Mouse (Mus musculus) ES-CJ7 (cell line): ENCODE measurements around the gene Scp2.
"Not testable (repeated sequence)": the region's sequence is repeated elsewhere in the genome, so short reads cannot be mapped to it uniquely, and the experiment has no call there.

Experiments
- DNase-seq: peaks from one replicate; pipeline ENCODE4 v3.0.0; 2011; ENCODE audit warnings: low read depth, low spot score

The Scp2 gene

GRCm38 (mm10) chr4:108144880-108145279 lies at the start of gene Scp2:
Gene Scp2 (minus strand): TSS chr4:108144998.
- DNase-seq: no peak

DNA sequence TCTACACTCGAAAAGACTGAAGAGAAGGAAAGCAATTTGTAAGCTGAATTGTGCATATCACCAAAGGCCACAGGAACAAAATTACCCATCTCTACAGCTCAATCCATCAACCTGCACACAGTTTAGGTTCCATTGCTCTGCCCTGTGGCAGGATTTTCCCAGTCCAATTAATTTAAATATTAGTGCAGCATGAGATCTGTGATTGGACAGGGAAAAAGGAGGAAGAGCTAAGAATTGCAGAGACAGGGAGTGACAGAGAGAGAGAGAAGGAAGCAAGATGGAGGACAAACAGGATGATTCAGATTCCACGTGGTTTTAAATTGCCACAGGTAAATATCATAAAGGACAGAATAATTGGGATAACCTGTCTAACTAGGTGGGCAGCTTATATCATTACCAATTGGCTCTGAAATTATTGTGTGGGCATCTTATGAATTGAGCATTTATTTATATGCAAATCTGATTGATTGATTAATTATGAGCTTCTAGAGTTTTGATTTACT lies 48.1 kb upstream of the Scp2 start:
- peak; percentile 29 for DNase-seq

GRCm38 (mm10) chr4:108182278-108182677 lies 37.5 kb upstream of the Scp2 start:
- DNase-seq: peak; percentile 99

GRCm38 (mm10) chr4:108168056-108168455 lies 23.3 kb upstream of the Scp2 start:
- DNase-seq: no peak

GRCm38 (mm10) chr4:108166874-108167273 lies 22.1 kb upstream of the Scp2 start:
- no peak for DNase-seq

GRCm38 (mm10) chr4:108165152-108165895 lies 20.5 kb upstream of the Scp2 start, which contains the start of gene Echdc2:
Gene Echdc2 (plus strand): TSS chr4:108165437.
- DNase-seq: peak; percentile 48

DNA sequence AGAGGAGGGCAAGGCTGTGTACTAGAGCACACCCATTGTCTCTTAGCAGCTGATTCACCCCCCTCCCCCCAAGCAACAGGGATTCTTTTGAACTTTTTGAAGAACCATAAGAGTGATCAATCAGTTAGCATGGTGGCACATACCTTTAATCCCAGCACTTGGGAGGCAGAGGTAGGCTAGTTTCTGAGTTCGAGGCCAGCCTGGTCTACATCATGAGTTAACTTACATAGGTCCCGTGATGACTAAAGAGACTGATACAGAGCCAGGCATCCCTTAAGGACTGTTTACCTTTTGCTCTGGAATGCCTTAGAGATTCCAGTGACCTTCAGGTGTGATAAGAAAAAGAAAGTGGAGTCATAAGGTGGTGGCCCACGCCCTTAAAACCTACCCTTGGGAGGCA lies 18.5 kb upstream of the Scp2 start:
- peak; percentile 73 for DNase-seq

GRCm38 (mm10) chr4:108161936-108162335 lies 17.1 kb upstream of the Scp2 start:
- DNase-seq: no peak

GRCm38 (mm10) chr4:108155141-108155540 lies 10.3 kb upstream of the Scp2 start:
- peak; percentile 28 for DNase-seq

GRCm38 (mm10) chr4:108145554-108145953 lies 756 bp upstream of the Scp2 start:
- DNase-seq: peak; percentile 69

GRCm38 (mm10) chr4:108143778-108144177 lies 1.0 kb downstream of the Scp2 start:
- DNase-seq: no peak

DNA sequence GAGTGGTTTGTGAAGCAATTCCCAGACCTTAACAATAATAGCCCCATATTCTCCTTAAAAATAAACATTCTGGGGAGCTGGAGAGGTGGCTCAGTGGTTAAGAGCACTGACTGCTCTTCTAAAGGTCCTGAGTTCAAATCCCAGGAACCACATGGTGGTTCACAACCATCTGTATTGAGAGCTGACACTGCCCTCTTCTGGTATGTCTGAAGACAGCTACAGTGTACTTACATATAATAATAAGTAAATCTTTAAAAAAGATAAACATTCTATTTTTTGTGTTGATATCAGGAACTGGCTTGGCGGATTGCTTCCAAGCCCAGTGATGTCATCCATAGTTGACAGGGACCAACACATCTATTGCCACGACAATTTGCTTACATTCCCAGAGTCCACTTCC lies 1.6 kb downstream of the Scp2 start:
- not testable (repeated sequence) for DNase-seq

GRCm38 (mm10) chr4:108136938-108137337 lies 7.9 kb downstream of the Scp2 start:
- DNase-seq: no peak

GRCm38 (mm10) chr4:108130452-108130851 lies 14.3 kb downstream of the Scp2 start:
- no peak for DNase-seq

DNA sequence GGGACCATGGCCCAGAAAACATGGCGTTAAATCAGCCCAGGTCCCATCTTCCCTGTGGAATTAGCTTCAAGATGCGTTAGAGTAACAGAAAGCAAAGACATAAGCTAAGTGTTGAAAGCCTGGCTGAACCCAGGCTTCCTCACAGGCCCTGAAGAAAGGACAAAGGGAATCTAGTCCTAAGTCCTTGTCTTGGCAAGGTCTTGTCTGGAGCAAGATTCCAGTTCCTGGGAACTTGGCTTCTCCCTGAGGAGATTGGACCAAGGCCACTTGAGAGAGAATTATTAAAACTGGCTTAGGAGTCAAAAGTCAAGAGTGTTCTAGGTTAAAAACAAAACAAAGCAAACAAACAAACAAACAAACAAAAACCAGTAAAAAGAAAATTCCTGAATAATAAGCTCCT lies 16.5 kb downstream of the Scp2 start:
- DNase-seq: no peak

GRCm38 (mm10) chr4:108127516-108127915 lies 17.3 kb downstream of the Scp2 start:
- DNase-seq: no peak

DNA sequence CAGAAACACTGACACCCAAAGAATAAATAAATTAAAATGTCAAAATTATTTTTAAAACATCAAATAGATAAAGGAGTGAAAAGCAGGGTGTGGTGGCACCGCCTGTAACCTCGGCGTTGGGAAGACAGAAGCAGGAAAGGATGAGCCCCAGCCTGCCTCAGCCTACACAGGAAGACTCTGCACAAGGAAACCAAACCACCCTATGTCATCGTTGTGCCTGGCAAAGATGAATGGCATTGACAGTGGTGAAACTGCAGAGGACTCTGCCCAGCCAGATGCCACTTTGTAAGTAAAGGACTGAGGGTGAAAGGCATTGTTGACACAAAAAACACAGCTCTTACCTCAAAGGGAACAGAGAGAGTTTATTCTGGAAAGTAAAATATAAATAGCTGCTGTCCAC lies 18.5 kb downstream of the Scp2 start:
- DNase-seq: no peak

- DNase-seq: no peak
These were observed 20.7 kb downstream of the Scp2 start for GRCm38 (mm10) chr4:108124104-108124503.

GRCm38 (mm10) chr4:108117924-108118876 lies 26.6 kb downstream of the Scp2 start:
- peak; percentile 97 for DNase-seq

- DNase-seq: peak; percentile 11
These were observed 27.3 kb downstream of the Scp2 start for GRCm38 (mm10) chr4:108117488-108117887.

DNA sequence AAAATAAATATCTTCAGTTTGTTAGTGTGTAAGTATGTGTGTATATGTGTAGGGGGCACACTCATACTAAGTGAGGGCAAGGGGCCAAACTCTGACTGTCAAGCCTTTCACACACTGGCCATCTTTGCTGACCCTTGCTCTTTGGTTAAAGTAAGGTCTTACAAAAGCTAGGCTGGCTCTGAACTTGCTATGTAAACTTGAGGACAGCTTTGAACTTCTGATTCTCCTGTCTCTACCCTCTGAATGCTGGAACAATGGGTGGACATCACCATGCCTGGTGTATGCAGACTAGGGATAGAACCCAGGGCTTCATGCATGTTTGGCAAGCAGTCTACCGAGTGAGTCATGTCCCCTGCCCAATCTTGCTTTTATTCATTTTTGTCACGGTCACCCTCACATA lies 28.3 kb downstream of the Scp2 start:
- no peak for DNase-seq

DNA sequence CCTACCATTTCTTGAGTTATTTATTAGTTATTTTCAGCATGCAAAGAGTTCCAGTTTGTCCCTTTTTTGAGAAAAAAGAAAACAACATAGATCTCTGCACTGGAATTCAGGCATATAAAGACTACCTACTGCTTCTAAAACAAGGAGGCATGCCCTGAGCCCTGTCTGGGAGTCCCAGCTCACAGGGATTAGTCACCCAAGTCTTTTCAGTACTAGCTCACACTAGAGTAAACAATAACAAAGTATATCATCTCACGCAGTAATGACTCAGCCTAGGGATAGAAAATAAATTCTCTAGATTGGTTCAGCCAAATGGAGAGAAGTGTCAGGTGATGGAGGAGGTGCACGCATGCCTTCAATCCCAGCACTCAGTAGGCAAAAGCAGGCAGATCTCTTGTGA lies 34.1 kb downstream of the Scp2 start:
- no peak for DNase-seq
